Comparison of ENCODE assay signal across 41 mouse cellular contexts in genomic region chr11:58453592-58453991, GRCm38 (mm10). TPM values are rescaled to one million over a fixed set of nuclear protein-coding genes. Genes with fewer than 3 reads are reported as not detected.
A peak's percentile ranks its signal among the peaks of the same experiment; 100 is the strongest.
DNase-seq lines count a peak whose midpoint lies in the region; ATAC-seq lines count a peak whose summit lies in the region.
"Had no signal": no experiment of that assay in that cellular context is flagged by ENCODE, and none has a peak within 500 bp of the region (broad histone marks: within the 10 kb centered on the region; RNA-seq: fewer than 3 reads in every experiment).

No protein-coding gene starts in this region.

- no peaks in the 10 kb centered on the region for H3K27me3 ChIP-seq in neural tube, embryonic 11.5 days (ENCODE audit: control insufficient read depth, insufficient read depth, low read length)
- no peaks in the 10 kb centered on the region for H3K27me3 ChIP-seq in neural tube, embryonic 15.5 days (replicated peaks)
- H3K27me3 ChIP-seq in embryonic facial prominence, embryonic 12.5 days = no peaks in the 10 kb centered on the region
- no peaks in the 10 kb centered on the region for H3K27me3 ChIP-seq in limb, embryonic 13.5 days
- H3K27me3 ChIP-seq: forebrain, embryonic 13.5 days; heart, embryonic 12.5 days; liver, embryonic 12.5 days; midbrain, embryonic 13.5 days had no signal

- no peaks in the 10 kb centered on the region for H3K9me3 ChIP-seq in neural tube, embryonic 11.5 days (ENCODE audit: control insufficient read depth, low read length)
- no peaks in the 10 kb centered on the region for H3K9me3 ChIP-seq in neural tube, embryonic 15.5 days (replicated peaks)
- 0 out of 2 replicates have a peak, but pooled peaks cover 3% of the 10 kb centered on the region for H3K9me3 ChIP-seq in embryonic facial prominence, embryonic 12.5 days
- H3K9me3 ChIP-seq in limb, embryonic 13.5 days = no peaks in the 10 kb centered on the region; the same call in 1 of the 2 replicates
- H3K9me3 ChIP-seq: liver, embryonic 12.5 days; megakaryocyte, embryonic 14.5 days; midbrain, embryonic 13.5 days had no signal

- no peak overlapping the region for H3K4me2 ChIP-seq in neural tube, embryonic 11.5 days (ENCODE audit: low read depth)
- H3K4me2 ChIP-seq in neural tube, embryonic 15.5 days = no peak overlapping the region
- H3K4me2 ChIP-seq in embryonic facial prominence, embryonic 12.5 days (replicated peaks) = no peak overlapping the region
- H3K4me2 ChIP-seq in limb, embryonic 13.5 days (replicated peaks) = no peak overlapping the region
- H3K4me2 ChIP-seq: forebrain, embryonic 13.5 days; heart, embryonic 12.5 days; liver, embryonic 12.5 days; midbrain, embryonic 13.5 days had no signal

- no peak for ATAC-seq in neural tube, embryonic 11.5 days (ENCODE audit: insufficient read depth, low FRiP score, low TSS enrichment)
- no peak for ATAC-seq in neural tube, embryonic 15.5 days (ENCODE audit: low FRiP score)
- ATAC-seq in embryonic facial prominence, embryonic 12.5 days (ENCODE audit: insufficient number of reproducible peaks, insufficient read depth, low FRiP score, low TSS enrichment) = peak; percentile 85
- ATAC-seq in limb, embryonic 13.5 days (ENCODE audit: low FRiP score, low read depth) = peak; percentile 54; the same call in 1 of the 2 replicates
- ATAC-seq: forebrain, embryonic 13.5 days; inflammation-experienced regulatory T-cells, adult 6 months; liver, embryonic 12.5 days; liver, postnatal 0 days; lung, postnatal 0 days; midbrain, embryonic 13.5 days; Patski had no signal

- no peaks in the 10 kb centered on the region for H3K4me1 ChIP-seq in neural tube, embryonic 11.5 days (ENCODE audit: control insufficient read depth, insufficient read depth, low read length)
- H3K4me1 ChIP-seq in neural tube, embryonic 15.5 days = no peaks in the 10 kb centered on the region
- peaks cover 13% of the 10 kb centered on the region for H3K4me1 ChIP-seq in embryonic facial prominence, embryonic 12.5 days
- H3K4me1 ChIP-seq in limb, embryonic 13.5 days = peaks cover 5% of the 10 kb centered on the region
- H3K4me1 ChIP-seq: forebrain, embryonic 13.5 days; heart, embryonic 12.5 days; liver, embryonic 12.5 days; megakaryocyte, embryonic 14.5 days; midbrain, embryonic 13.5 days had no signal

- DNase-seq in neural tube, embryonic 11.5 days (ENCODE audit: low spot score) = peak; percentile 24
- DNase-seq in embryo, embryonic 11 days = peak; percentile 46
- DNase-seq in adrenal gland, postnatal 10 days = no peak
- no peak for DNase-seq in right cerebral cortex, postnatal 25 days
- DNase-seq in natural killer cell, adult 2 months (ENCODE audit: low spot score in 2 of 2) = no peak
- DNase-seq: adrenal gland, postnatal 14 days; cerebellum, adult 11 months; cerebellum, adult 9-10 months; gastrocnemius, postnatal 25 days; heart, adult 2 months; kidney, adult 11 months; kidney, postnatal 14 days; layer of hippocampus, adult 9-11 months; liver, postnatal 0 days; lung, postnatal 4 days; right cerebral cortex, adult 18-20 months; thymus, postnatal 4 days had no signal

- H3K9ac ChIP-seq in neural tube, embryonic 11.5 days (ENCODE audit: low read length) = no peak overlapping the region
- no peak overlapping the region for H3K9ac ChIP-seq in neural tube, embryonic 15.5 days (replicated peaks)
- H3K9ac ChIP-seq in embryonic facial prominence, embryonic 12.5 days = no peak overlapping the region
- H3K9ac ChIP-seq in limb, embryonic 13.5 days = no peak overlapping the region
- H3K9ac ChIP-seq: forebrain, embryonic 13.5 days; heart, embryonic 12.5 days; liver, embryonic 12.5 days; liver, postnatal 0 days; midbrain, embryonic 13.5 days had no signal

- 52% methylated on average over 4 of the region's 4 CpGs for WGBS in neural tube, embryonic 11.5 days
- 70% methylated on average over 4 of the region's 4 CpGs for WGBS in neural tube, embryonic 15.5 days
- WGBS in embryonic facial prominence, embryonic 12.5 days = 16% methylated on average over 4 of the region's 4 CpGs
- 14% methylated on average over 4 of the region's 4 CpGs for WGBS in limb, embryonic 13.5 days

- no peak overlapping the region for H3K27ac ChIP-seq in neural tube, embryonic 11.5 days (ENCODE audit: low read depth, low read length)
- H3K27ac ChIP-seq in neural tube, embryonic 15.5 days (replicated peaks) = no peak overlapping the region
- H3K27ac ChIP-seq in embryonic facial prominence, embryonic 12.5 days = 0 out of 2 replicates have a peak overlapping the region, but pooled peaks have one; percentile 37
- H3K27ac ChIP-seq in limb, embryonic 13.5 days = no peak overlapping the region
- H3K27ac ChIP-seq: forebrain, embryonic 13.5 days; heart, adult 2 months; liver, embryonic 12.5 days; midbrain, embryonic 13.5 days had no signal

- no peak overlapping the region for H3K4me3 ChIP-seq in neural tube, embryonic 11.5 days (ENCODE audit: low read depth, low read length)
- no peak overlapping the region for H3K4me3 ChIP-seq in neural tube, embryonic 15.5 days (replicated peaks)
- H3K4me3 ChIP-seq in embryonic facial prominence, embryonic 12.5 days = no peak overlapping the region
- H3K4me3 ChIP-seq in limb, embryonic 13.5 days = no peak overlapping the region
- H3K4me3 ChIP-seq: forebrain, embryonic 13.5 days; heart, adult 2 months; heart, embryonic 12.5 days; liver, embryonic 12.5 days; megakaryocyte, embryonic 14.5 days; midbrain, embryonic 13.5 days had no signal

- H3K36me3 ChIP-seq in neural tube, embryonic 11.5 days (ENCODE audit: control insufficient read depth, insufficient read depth, low read length) = no peaks in the 10 kb centered on the region
- H3K36me3 ChIP-seq in neural tube, embryonic 15.5 days = no peaks in the 10 kb centered on the region
- H3K36me3 ChIP-seq in embryonic facial prominence, embryonic 12.5 days = no peaks in the 10 kb centered on the region
- no peaks in the 10 kb centered on the region for H3K36me3 ChIP-seq in limb, embryonic 13.5 days
- H3K36me3 ChIP-seq: heart, embryonic 12.5 days; liver, embryonic 12.5 days; midbrain, embryonic 13.5 days had no signal

RNA-seq across cellular contexts. Expression of gene Lypd9, which starts 0.9 kb away (rescaled TPM):
- not detected in 2 replicates for polyA plus RNA-seq in neural tube, embryonic 11.5 days (2014; fragmentation: Nextera tagmentation; extraction: Ambion mirVana)
- not detected in 2 replicates for polyA plus RNA-seq in neural tube, embryonic 15.5 days (2015; fragmentation: Nextera tagmentation; extraction: Ambion mirVana)
- not detected in 2 replicates for polyA plus RNA-seq in embryonic facial prominence, embryonic 12.5 days (2016; fragmentation: Nextera tagmentation; extraction: Ambion mirVana)
- not detected in 2 replicates for polyA plus RNA-seq in limb, embryonic 13.5 days (2015; fragmentation: Nextera tagmentation; extraction: Ambion mirVana)
- not detected for total RNA-seq in adrenal gland, postnatal 10 days (2021)
- total RNA-seq: adrenal gland, postnatal 14 days; CH12.LX; common myeloid progenitor, adult 5-6 weeks; ES-E14; gastrocnemius, adult 18-20 months; gastrocnemius, postnatal 25 days; heart, adult 2 months; hematopoietic stem cell, adult 5-6 weeks; left cerebral cortex, postnatal 10 days had no signal
- polyA plus RNA-seq: C2C12; forebrain, embryonic 13.5 days; heart, adult 2 months; heart, embryonic 12.5 days; heart, postnatal 0 days; inflammation-experienced regulatory T-cells, adult 6 months; kidney, embryonic 14.5 days; limb, embryonic 14.5 days; liver, embryonic 12.5 days; liver, postnatal 0 days; lung, postnatal 0 days; midbrain, embryonic 13.5 days; Patski; stomach, embryonic 14.5 days; thymus, postnatal 0 days had no signal

RNA-seq across cellular contexts. Expression of gene Olfr30, which starts 8.5 kb away (rescaled TPM):
- polyA plus RNA-seq in neural tube, embryonic 11.5 days (2014; fragmentation: Nextera tagmentation; extraction: Ambion mirVana) = not detected in 2 replicates
- polyA plus RNA-seq in neural tube, embryonic 15.5 days (2015; fragmentation: Nextera tagmentation; extraction: Ambion mirVana) = not detected in 2 replicates
- polyA plus RNA-seq in embryonic facial prominence, embryonic 12.5 days (2016; fragmentation: Nextera tagmentation; extraction: Ambion mirVana) = not detected in 2 replicates
- polyA plus RNA-seq in limb, embryonic 13.5 days (2015; fragmentation: Nextera tagmentation; extraction: Ambion mirVana) = not detected in 2 replicates
- not detected for total RNA-seq in adrenal gland, postnatal 10 days (2021)
- total RNA-seq: adrenal gland, postnatal 14 days; CH12.LX; common myeloid progenitor, adult 5-6 weeks; ES-E14; gastrocnemius, adult 18-20 months; gastrocnemius, postnatal 25 days; heart, adult 2 months; hematopoietic stem cell, adult 5-6 weeks; left cerebral cortex, postnatal 10 days had no signal
- polyA plus RNA-seq: C2C12; forebrain, embryonic 13.5 days; heart, adult 2 months; heart, embryonic 12.5 days; heart, postnatal 0 days; inflammation-experienced regulatory T-cells, adult 6 months; kidney, embryonic 14.5 days; limb, embryonic 14.5 days; liver, embryonic 12.5 days; liver, postnatal 0 days; lung, postnatal 0 days; midbrain, embryonic 13.5 days; stomach, embryonic 14.5 days; thymus, postnatal 0 days had no signal

RNA-seq across cellular contexts. Expression of gene Gm12253, which starts 21.2 kb away (rescaled TPM):
- polyA plus RNA-seq in neural tube, embryonic 11.5 days (2014; fragmentation: Nextera tagmentation; extraction: Ambion mirVana) = not detected in 2 replicates
- not detected in 2 replicates for polyA plus RNA-seq in neural tube, embryonic 15.5 days (2015; fragmentation: Nextera tagmentation; extraction: Ambion mirVana)
- not detected in 2 replicates for polyA plus RNA-seq in embryonic facial prominence, embryonic 12.5 days (2016; fragmentation: Nextera tagmentation; extraction: Ambion mirVana)
- not detected in 2 replicates for polyA plus RNA-seq in limb, embryonic 13.5 days (2015; fragmentation: Nextera tagmentation; extraction: Ambion mirVana)
- total RNA-seq in adrenal gland, postnatal 10 days (2021) = not detected
- total RNA-seq: adrenal gland, postnatal 14 days; CH12.LX; common myeloid progenitor, adult 5-6 weeks; ES-E14; gastrocnemius, adult 18-20 months; gastrocnemius, postnatal 25 days; heart, adult 2 months; hematopoietic stem cell, adult 5-6 weeks; left cerebral cortex, postnatal 10 days had no signal
- polyA plus RNA-seq: C2C12; forebrain, embryonic 13.5 days; heart, adult 2 months; heart, embryonic 12.5 days; heart, postnatal 0 days; inflammation-experienced regulatory T-cells, adult 6 months; kidney, embryonic 14.5 days; limb, embryonic 14.5 days; liver, embryonic 12.5 days; liver, postnatal 0 days; lung, postnatal 0 days; midbrain, embryonic 13.5 days; stomach, embryonic 14.5 days; testis, adult 2 months had no signal

RNA-seq across cellular contexts. Expression of gene 1810065E05Rik, which starts 32.7 kb away (rescaled TPM):
- not detected in 2 replicates for polyA plus RNA-seq in neural tube, embryonic 11.5 days (2014; fragmentation: Nextera tagmentation; extraction: Ambion mirVana)
- not detected in 2 replicates for polyA plus RNA-seq in neural tube, embryonic 15.5 days (2015; fragmentation: Nextera tagmentation; extraction: Ambion mirVana)
- not detected in 2 replicates for polyA plus RNA-seq in embryonic facial prominence, embryonic 12.5 days (2016; fragmentation: Nextera tagmentation; extraction: Ambion mirVana)
- polyA plus RNA-seq in limb, embryonic 13.5 days (2015; fragmentation: Nextera tagmentation; extraction: Ambion mirVana) = not detected in 2 replicates
- not detected for total RNA-seq in adrenal gland, postnatal 10 days (2021)
- total RNA-seq: adrenal gland, postnatal 14 days; CH12.LX; common myeloid progenitor, adult 5-6 weeks; ES-E14; gastrocnemius, adult 18-20 months; gastrocnemius, postnatal 25 days; heart, adult 2 months; hematopoietic stem cell, adult 5-6 weeks; left cerebral cortex, postnatal 10 days had no signal
- polyA plus RNA-seq: C2C12; forebrain, embryonic 13.5 days; heart, adult 2 months; heart, embryonic 12.5 days; heart, postnatal 0 days; inflammation-experienced regulatory T-cells, adult 6 months; kidney, embryonic 14.5 days; limb, embryonic 14.5 days; liver, embryonic 12.5 days; liver, postnatal 0 days; lung, postnatal 0 days; midbrain, embryonic 13.5 days; stomach, embryonic 14.5 days had no signal

RNA-seq across cellular contexts. Expression of gene Olfr332, which starts 38.8 kb away (rescaled TPM):
- polyA plus RNA-seq in neural tube, embryonic 11.5 days (2014; fragmentation: Nextera tagmentation; extraction: Ambion mirVana) = not detected in 2 replicates
- polyA plus RNA-seq in neural tube, embryonic 15.5 days (2015; fragmentation: Nextera tagmentation; extraction: Ambion mirVana) = not detected in 2 replicates
- polyA plus RNA-seq in embryonic facial prominence, embryonic 12.5 days (2016; fragmentation: Nextera tagmentation; extraction: Ambion mirVana) = not detected in 2 replicates
- polyA plus RNA-seq in limb, embryonic 13.5 days (2015; fragmentation: Nextera tagmentation; extraction: Ambion mirVana) = not detected in 2 replicates
- not detected for total RNA-seq in adrenal gland, postnatal 10 days (2021)
- total RNA-seq: adrenal gland, postnatal 14 days; CH12.LX; common myeloid progenitor, adult 5-6 weeks; ES-E14; gastrocnemius, adult 18-20 months; gastrocnemius, postnatal 25 days; heart, adult 2 months; hematopoietic stem cell, adult 5-6 weeks; left cerebral cortex, postnatal 10 days had no signal
- polyA plus RNA-seq: C2C12; forebrain, embryonic 13.5 days; heart, adult 2 months; heart, embryonic 12.5 days; heart, postnatal 0 days; kidney, embryonic 14.5 days; limb, embryonic 14.5 days; liver, embryonic 12.5 days; liver, postnatal 0 days; lung, postnatal 0 days; midbrain, embryonic 13.5 days; stomach, embryonic 14.5 days; testis, adult 2 months; thymus, postnatal 0 days had no signal

Comparison
In these comparisons a context has a peak if more than half of its experiments do, and no peak if none do; other contexts are left out.
1. ATAC-seq: peak in embryonic facial prominence, embryonic 12.5 days (single experiment) and limb, embryonic 13.5 days (single experiment); none in neural tube, embryonic 11.5 days (single experiment) and neural tube, embryonic 15.5 days (single experiment).
2. DNase-seq: peak in neural tube, embryonic 11.5 days (single experiment) and embryo, embryonic 11 days (single experiment); none in adrenal gland, postnatal 10 days (single experiment), right cerebral cortex, postnatal 25 days (single experiment) and natural killer cell, adult 2 months (0 of 2).